Mouse (Mus musculus) stomach, embryonic 14.5 days (tissue): ENCODE measurements around the gene Lrpap1. TPM values are rescaled to one million over a fixed set of nuclear protein-coding genes. Genes with fewer than 3 reads are reported as not detected.
A peak's percentile ranks its signal among the peaks of the same experiment; 100 is the strongest.

Source experiments
- ATAC-seq: fragments of 200-750 bp; cut with Nextera tagmentation; 2 replicates; pipeline ENCODE4 v1.8.0; 2017; ENCODE audit warnings: low read depth, moderate TSS enrichment; ENCODE audit not compliant: insufficient number of reproducible peaks, insufficient read depth, low FRiP score
- H3K27ac ChIP-seq: fragments of 300-500 bp; sonication (generic); 2 replicates; pipeline ENCODE4 v1.5.1; 2014; ENCODE audit warnings: mild to moderate bottlenecking, low read length, moderate library complexity, mixed read lengths
- H3K27me3 ChIP-seq: fragments of 300-500 bp; sonication (generic); 2 replicates; pipeline ENCODE4 v1.6.1; 2014; ENCODE audit warnings: low read length, control low read depth, mixed read lengths; ENCODE audit not compliant: control insufficient read depth, insufficient read depth
- H3K36me3 ChIP-seq: fragments of 300-500 bp; sonication (generic); 2 replicates; pipeline ENCODE4 v1.6.1; 2014; ENCODE audit warnings: mild to moderate bottlenecking, control low read depth, low read length, moderate library complexity, mixed read lengths; ENCODE audit not compliant: control insufficient read depth, insufficient read depth
- H3K4me1 ChIP-seq: fragments of 300-500 bp; sonication (generic); 2 replicates; pipeline ENCODE4 v1.6.1; 2014; ENCODE audit warnings: low read length, control low read depth, mixed read lengths; ENCODE audit not compliant: control insufficient read depth, insufficient read depth
- H3K4me2 ChIP-seq: fragments of 300-500 bp; sonication (generic); replicated peaks from 2 replicates; pipeline ENCODE4 v1.6.1; 2014; ENCODE audit warnings: low read depth, low read length, control low read depth
- H3K4me3 ChIP-seq: fragments of 300-500 bp; sonication (generic); 2 replicates; pipeline ENCODE4 v1.5.1; 2014; ENCODE audit warnings: low read depth, low read length, control low read depth
- H3K9ac ChIP-seq: fragments of 300-500 bp; sonication (generic); replicated peaks from 2 replicates; pipeline ENCODE4 v1.6.1; 2014; ENCODE audit warnings: low read depth, mild to moderate bottlenecking, control low read depth, low read length, moderate library complexity, mixed read lengths
- H3K9me3 ChIP-seq: fragments of 300-500 bp; sonication (generic); 2 replicates; pipeline ENCODE4 v1.6.1; 2016; ENCODE audit warnings: low read depth, low read length, control low read depth; ENCODE audit not compliant: control insufficient read depth
- WGBS: fragments of 180-500 bp; shearing (Covaris S2); extraction: QIAGEN DNeasy Blood & Tissue Kit; methylation state at CpG from one replicate; pipeline ENCODE4 v1.1.7; 2014; 5-methylcytosine and 5-hydroxymethylcytosine counted together
- polyA plus RNA-seq: library from polyadenylated mRNA; unstranded; fragments of >200 nt; fragmentation: Nextera tagmentation; extraction: Ambion mirVana; gene quantifications from 2 replicates; pipeline ENCODE4 v1.2.1, GENCODE M21; 2014

Gene Lrpap1
- polyA plus RNA-seq, 1 experiment from 2014 or later, result 187 TPM

GRCm38 (mm10) chr5:35112444-35112843, 6.9 kb upstream of the Lrpap1 start:
- ATAC-seq, result no peak
- no peak overlapping the region for H3K4me2 ChIP-seq
- H3K9me3 ChIP-seq, result no peaks in the 10 kb centered on the region
- H3K36me3 ChIP-seq, result no peaks in the 10 kb centered on the region
- H3K27ac ChIP-seq, result no peak overlapping the region
- H3K27me3 ChIP-seq, result no peaks in the 10 kb centered on the region
- H3K4me1 ChIP-seq, result no peaks in the 10 kb centered on the region
- H3K4me3 ChIP-seq, result no peak overlapping the region
- WGBS, result 42% methylated on average over 4 of the region's 4 CpGs
- no peak overlapping the region for H3K9ac ChIP-seq

GRCm38 (mm10) chr5:35105922-35106298, 344 bp upstream of the Lrpap1 start:
- H3K27ac ChIP-seq, result peak overlapping the region; percentile 16; the same call in 1 of the 2 replicates
- no peak; the same call in 1 of the 2 replicates for ATAC-seq
- H3K4me1 ChIP-seq, result peaks cover 18% of the 10 kb centered on the region
- no peaks in the 10 kb centered on the region for H3K9me3 ChIP-seq
- no peaks in the 10 kb centered on the region for H3K27me3 ChIP-seq
- no peak overlapping the region for H3K9ac ChIP-seq
- WGBS, result 6% methylated on average over 11 of the region's 11 CpGs
- peak overlapping the region; percentile 70 for H3K4me2 ChIP-seq
- H3K36me3 ChIP-seq, result peaks cover 11% of the 10 kb centered on the region
- peak overlapping the region; percentile 85 for H3K4me3 ChIP-seq

- no peaks in the 10 kb centered on the region for H3K27me3 ChIP-seq
- no peak overlapping the region for H3K27ac ChIP-seq
- peak; percentile 17 for ATAC-seq
- peak overlapping the region; percentile 85 for H3K4me3 ChIP-seq
- H3K4me1 ChIP-seq, result peaks cover 18% of the 10 kb centered on the region
- 56% methylated on average over 8 of the region's 8 CpGs for WGBS
- H3K4me2 ChIP-seq, result peak overlapping the region; percentile 70
- H3K9ac ChIP-seq, result 0 out of 2 replicates have a peak overlapping the region, but pooled peaks have one; percentile 3
- no peaks in the 10 kb centered on the region for H3K9me3 ChIP-seq
- H3K36me3 ChIP-seq, result peaks cover 24% of the 10 kb centered on the region
Observed at GRCm38 (mm10) chr5:35104183-35104959, 1.2 kb downstream of the Lrpap1 start.

- 53% methylated on average over 2 of the region's 2 CpGs for WGBS
- Histone ChIP-seq H3K27ac (no peak overlapping the region), H3K27me3 (no peaks in the 10 kb centered on the region), H3K4me1 (peaks cover 18% of the 10 kb centered on the region), H3K4me2 (peak overlapping the region; percentile 70), H3K36me3 (peaks cover 31% of the 10 kb centered on the region), H3K4me3 (peak overlapping the region; percentile 85; the same call in 1 of the 2 replicates), H3K9ac (no peak overlapping the region), H3K9me3 (no peaks in the 10 kb centered on the region)
- no peak for ATAC-seq
Observed at GRCm38 (mm10) chr5:35103528-35103927, 2.0 kb downstream of the Lrpap1 start.

GRCm38 (mm10) chr5:35103086-35103485, 2.5 kb downstream of the Lrpap1 start:
- no peak for ATAC-seq
- Histone ChIP-seq H3K27me3 (no peaks in the 10 kb centered on the region), H3K9ac (no peak overlapping the region), H3K27ac (no peak overlapping the region), H3K9me3 (no peaks in the 10 kb centered on the region), H3K4me3 (no peak overlapping the region), H3K36me3 (peaks cover 36% of the 10 kb centered on the region), H3K4me2 (0 out of 2 replicates have a peak overlapping the region, but pooled peaks have one; percentile 70), H3K4me1 (peaks cover 18% of the 10 kb centered on the region)
- WGBS, result 85% methylated on average over 8 of the region's 8 CpGs

GRCm38 (mm10) chr5:35091636-35092035, 13.9 kb downstream of the Lrpap1 start:
- Histone ChIP-seq H3K27me3 (no peaks in the 10 kb centered on the region), H3K4me2 (no peak overlapping the region), H3K4me3 (no peak overlapping the region), H3K9me3 (no peaks in the 10 kb centered on the region), H3K36me3 (peaks cover 37% of the 10 kb centered on the region), H3K4me1 (no peaks in the 10 kb centered on the region), H3K27ac (no peak overlapping the region), H3K9ac (no peak overlapping the region)
- ATAC-seq, result no peak
- 90% methylated on average over 3 of the region's 3 CpGs for WGBS

- Histone ChIP-seq H3K9ac (no peak overlapping the region), H3K36me3 (peaks cover 18% of the 10 kb centered on the region), H3K27me3 (no peaks in the 10 kb centered on the region), H3K4me3 (no peak overlapping the region), H3K4me2 (no peak overlapping the region), H3K9me3 (no peaks in the 10 kb centered on the region), H3K27ac (no peak overlapping the region), H3K4me1 (no peaks in the 10 kb centered on the region)
- no peak for ATAC-seq
- 80% methylated on average over 5 of the region's 5 CpGs for WGBS
Observed at GRCm38 (mm10) chr5:35089614-35089963, 16.0 kb downstream of the Lrpap1 start.

- H3K4me1 ChIP-seq, result no peaks in the 10 kb centered on the region
- H3K4me2 ChIP-seq, result no peak overlapping the region
- no peak overlapping the region for H3K9ac ChIP-seq
- no peak for ATAC-seq
- WGBS, result 62% methylated on average over 9 of the region's 9 CpGs
- no peak overlapping the region for H3K27ac ChIP-seq
- no peaks in the 10 kb centered on the region for H3K27me3 ChIP-seq
- no peak overlapping the region for H3K4me3 ChIP-seq
- H3K36me3 ChIP-seq, result peaks cover 15% of the 10 kb centered on the region
- no peaks in the 10 kb centered on the region for H3K9me3 ChIP-seq
Observed at GRCm38 (mm10) chr5:35088785-35089613, 16.6 kb downstream of the Lrpap1 start.
